In genomic region chr6:103510392-103511289, GRCm38 (mm10) we compare ENCODE assay signal across 9 mouse cellular contexts. TPM values are rescaled to one million over a fixed set of nuclear protein-coding genes. Genes with fewer than 3 reads are reported as not detected.
DNase-seq lines count a peak whose midpoint lies in the region; ATAC-seq lines count a peak whose summit lies in the region.
"Had no signal": no experiment of that assay in that cellular context is flagged by ENCODE, and none has a peak within 500 bp of the region (broad histone marks: within the 10 kb centered on the region; RNA-seq: fewer than 3 reads in every experiment).

Gene Chl1 (plus strand): TSS chr6:103510586.

- H3K4me2 ChIP-seq in embryonic facial prominence, embryonic 12.5 days (replicated peaks), result peak within 1 kb of the TSS; percentile 73
- H3K4me2 ChIP-seq in intestine, embryonic 16.5 days (ENCODE audit: low read depth, low read length), result peak within 1 kb of the TSS; percentile 50
- H3K4me2 ChIP-seq in limb, embryonic 11.5 days (ENCODE audit: low read depth, severe bottlenecking), result peak within 1 kb of the TSS; percentile 67
- H3K4me2 ChIP-seq in neural tube, embryonic 14.5 days (ENCODE audit: low read depth, low read length), result peak within 1 kb of the TSS; percentile 70

- DNase-seq in gastrocnemius, postnatal 4 days (ENCODE audit: low spot score in 2 of 2), result peak; percentile 10 to 17
- no peak for DNase-seq in gastrocnemius, adult 18-20 months (ENCODE audit: low spot score)
- DNase-seq in Muller cell, postnatal 12 days (ENCODE audit: inconsistent ontology term), result peak; percentile 69
- peak; percentile 36 for DNase-seq in limb, embryonic 11.5 days (ENCODE audit: low spot score)
- DNase-seq in yolk sac, embryonic 10.5 days (ENCODE audit: low spot score), result no peak

- peaks cover 40% of the 10 kb centered on the region for H3K27me3 ChIP-seq in embryonic facial prominence, embryonic 12.5 days
- H3K27me3 ChIP-seq in intestine, embryonic 16.5 days (replicated peaks; ENCODE audit: control insufficient read depth, insufficient read depth, low read length), result peaks cover 17% of the 10 kb centered on the region
- H3K27me3 ChIP-seq in limb, embryonic 11.5 days (ENCODE audit: control insufficient read depth, insufficient read depth, low read length), result peaks cover 33% of the 10 kb centered on the region
- H3K27me3 ChIP-seq in neural tube, embryonic 14.5 days (ENCODE audit: control insufficient read depth, insufficient read depth, low read length), result 0 out of 2 replicates have a peak, but pooled peaks cover 2% of the 10 kb centered on the region
- H3K27me3 ChIP-seq: CH12.LX had no signal

- H3K4me3 ChIP-seq in embryonic facial prominence, embryonic 12.5 days, result peak within 1 kb of the TSS; percentile 38
- peak within 1 kb of the TSS; percentile 40 for H3K4me3 ChIP-seq in intestine, embryonic 16.5 days (ENCODE audit: low read length)
- peak within 1 kb of the TSS; percentile 20 for H3K4me3 ChIP-seq in limb, embryonic 11.5 days (ENCODE audit: low read depth, low read length)
- peak within 1 kb of the TSS; percentile 68 for H3K4me3 ChIP-seq in neural tube, embryonic 14.5 days (ENCODE audit: low read depth, low read length)

- ATAC-seq in embryonic facial prominence, embryonic 12.5 days (ENCODE audit: insufficient number of reproducible peaks, insufficient read depth, low FRiP score, low TSS enrichment), result 0 out of 2 replicates have a peak, but pooled peaks have one; percentile 23
- ATAC-seq in intestine, embryonic 16.5 days, result peak; percentile 63
- peak; percentile 64; the same call in 1 of the 2 replicates for ATAC-seq in limb, embryonic 11.5 days (ENCODE audit: insufficient number of reproducible peaks, low FRiP score, low TSS enrichment, low read depth)
- ATAC-seq in neural tube, embryonic 14.5 days (ENCODE audit: low read depth), result peak; percentile 45; the same call in 1 of the 2 replicates

- peaks cover 15% of the 10 kb centered on the region for H3K4me1 ChIP-seq in embryonic facial prominence, embryonic 12.5 days
- peaks cover 6% of the 10 kb centered on the region; the same call in 1 of the 2 replicates for H3K4me1 ChIP-seq in intestine, embryonic 16.5 days (ENCODE audit: control insufficient read depth, insufficient read depth, low read length)
- H3K4me1 ChIP-seq in limb, embryonic 11.5 days (ENCODE audit: control insufficient read depth, insufficient read depth, low read length), result peaks cover 10% of the 10 kb centered on the region
- H3K4me1 ChIP-seq in neural tube, embryonic 14.5 days (ENCODE audit: control insufficient read depth, insufficient read depth, low read length), result peaks cover 11% of the 10 kb centered on the region; the same call in 1 of the 2 replicates

- no peak within 1 kb of the TSS for H3K27ac ChIP-seq in embryonic facial prominence, embryonic 12.5 days
- no peak within 1 kb of the TSS for H3K27ac ChIP-seq in intestine, embryonic 16.5 days (ENCODE audit: low read length)
- no peak within 1 kb of the TSS for H3K27ac ChIP-seq in limb, embryonic 11.5 days (replicated peaks; ENCODE audit: low read depth, low read length)
- peak within 1 kb of the TSS; percentile 97 for H3K27ac ChIP-seq in neural tube, embryonic 14.5 days (ENCODE audit: low read depth, low read length)

- H3K9ac ChIP-seq in embryonic facial prominence, embryonic 12.5 days, result no peak within 1 kb of the TSS
- no peak within 1 kb of the TSS for H3K9ac ChIP-seq in intestine, embryonic 16.5 days (ENCODE audit: low read depth, low read length)
- no peak within 1 kb of the TSS for H3K9ac ChIP-seq in limb, embryonic 11.5 days (ENCODE audit: low read length)
- H3K9ac ChIP-seq in neural tube, embryonic 14.5 days (replicated peaks; ENCODE audit: low read depth, low read length), result peak within 1 kb of the TSS; percentile 93

- 4% methylated on average over 25 of the region's 25 CpGs for WGBS in embryonic facial prominence, embryonic 12.5 days
- WGBS in intestine, embryonic 16.5 days, result 2% methylated on average over 25 of the region's 25 CpGs
- WGBS in limb, embryonic 11.5 days, result 2% methylated on average over 25 of the region's 25 CpGs
- 1% methylated on average over 25 of the region's 25 CpGs for WGBS in neural tube, embryonic 14.5 days

- no peaks in the 10 kb centered on the region for H3K36me3 ChIP-seq in embryonic facial prominence, embryonic 12.5 days
- no peaks in the 10 kb centered on the region for H3K36me3 ChIP-seq in intestine, embryonic 16.5 days (ENCODE audit: control insufficient read depth, insufficient read depth, low read length)
- H3K36me3 ChIP-seq in limb, embryonic 11.5 days (ENCODE audit: control insufficient read depth, insufficient read depth, low read length), result no peaks in the 10 kb centered on the region
- H3K36me3 ChIP-seq in neural tube, embryonic 14.5 days (ENCODE audit: control insufficient read depth, insufficient read depth, low read length), result no peaks in the 10 kb centered on the region

- no peaks in the 10 kb centered on the region for H3K9me3 ChIP-seq in embryonic facial prominence, embryonic 12.5 days
- H3K9me3 ChIP-seq in intestine, embryonic 16.5 days (ENCODE audit: control insufficient read depth, low read length), result no peaks in the 10 kb centered on the region
- no peaks in the 10 kb centered on the region for H3K9me3 ChIP-seq in limb, embryonic 11.5 days (ENCODE audit: control insufficient read depth, low read length)
- H3K9me3 ChIP-seq in neural tube, embryonic 14.5 days (ENCODE audit: control insufficient read depth, low read length), result no peaks in the 10 kb centered on the region

RNA-seq across cellular contexts. Expression of gene Chl1, which starts in this region (rescaled TPM):
- total RNA-seq in gastrocnemius, postnatal 4 days (2021), result 1 to 10 TPM; 2.2 to 3.2 TPM
- total RNA-seq in gastrocnemius, adult 18-20 months (2021), result under 1 TPM; 0.43 to 0.68 TPM
- polyA plus RNA-seq in embryonic facial prominence, embryonic 12.5 days (2016; fragmentation: Nextera tagmentation; extraction: Ambion mirVana), result 1.1 and 1.6 TPM in 2 replicates
- polyA plus RNA-seq in intestine, embryonic 16.5 days (2015; fragmentation: Nextera tagmentation; extraction: Ambion mirVana), result 2.7 and 3.1 TPM in 2 replicates
- polyA plus RNA-seq in limb, embryonic 11.5 days (2014; fragmentation: Nextera tagmentation; extraction: Ambion mirVana), result 0.77 and 0.92 TPM in 2 replicates
- polyA plus RNA-seq in neural tube, embryonic 14.5 days (2014; fragmentation: Nextera tagmentation; extraction: Ambion mirVana), result 93.7 and 130 TPM in 2 replicates
- total RNA-seq: CH12.LX had no signal

Comparison
In these comparisons a context has a peak if more than half of its experiments do, and no peak if none do; other contexts are left out.
1. RNA of gene Chl1 (polyA plus RNA-seq): 93.7 to 130 TPM in neural tube, embryonic 14.5 days; 2.7 to 3.1 TPM in intestine, embryonic 16.5 days, 1.1 to 1.6 TPM in embryonic facial prominence, embryonic 12.5 days and 0.77 to 0.92 TPM in limb, embryonic 11.5 days; every median in the first group is over 10 times any median in the second.
2. DNase-seq: peak in gastrocnemius, postnatal 4 days (2 of 2) and Muller cell, postnatal 12 days (single experiment); none in gastrocnemius, adult 18-20 months (single experiment) and yolk sac, embryonic 10.5 days (single experiment).
3. Peak in DNase-seq, ATAC-seq, H3K4me3 ChIP-seq and H3K4me2 ChIP-seq in limb, embryonic 11.5 days; RNA of the gene not detected or under 1 TPM.
4. Peak in every context shown above with its lines, with median percentiles within 50 percentile points of each other: ATAC-seq, H3K4me2 ChIP-seq and H3K4me3 ChIP-seq.